Mouse (Mus musculus) liver, embryonic 14.5 days (tissue): ENCODE results near the gene Nadk.

Experiments
- CTCF ChIP-seq: IDR thresholded peaks from 2 replicates; pipeline ENCODE4 v1.5.1; 2016; ENCODE audit warnings: antibody characterized with exemption, low read depth, control low read depth
- EP300 ChIP-seq: IDR thresholded peaks from 2 replicates; pipeline ENCODE4 v1.6.1; 2016; ENCODE audit warnings: antibody characterized with exemption, low read depth

GRCm38 (mm10) chr4:155566555-155566954 is 4.4 kb downstream of the Nadk start:
- TF ChIP-seq CTCF (no peak), EP300 (no peak)
